Mouse (Mus musculus): ENCODE results near the gene Zmat1.
A peak's percentile ranks its signal among the peaks of the same experiment; 100 is the strongest.
"Not testable (repeated sequence)": the region's sequence is repeated elsewhere in the genome, so short reads cannot be mapped to it uniquely, and the experiment has no call there.

The Zmat1 gene

DNA sequence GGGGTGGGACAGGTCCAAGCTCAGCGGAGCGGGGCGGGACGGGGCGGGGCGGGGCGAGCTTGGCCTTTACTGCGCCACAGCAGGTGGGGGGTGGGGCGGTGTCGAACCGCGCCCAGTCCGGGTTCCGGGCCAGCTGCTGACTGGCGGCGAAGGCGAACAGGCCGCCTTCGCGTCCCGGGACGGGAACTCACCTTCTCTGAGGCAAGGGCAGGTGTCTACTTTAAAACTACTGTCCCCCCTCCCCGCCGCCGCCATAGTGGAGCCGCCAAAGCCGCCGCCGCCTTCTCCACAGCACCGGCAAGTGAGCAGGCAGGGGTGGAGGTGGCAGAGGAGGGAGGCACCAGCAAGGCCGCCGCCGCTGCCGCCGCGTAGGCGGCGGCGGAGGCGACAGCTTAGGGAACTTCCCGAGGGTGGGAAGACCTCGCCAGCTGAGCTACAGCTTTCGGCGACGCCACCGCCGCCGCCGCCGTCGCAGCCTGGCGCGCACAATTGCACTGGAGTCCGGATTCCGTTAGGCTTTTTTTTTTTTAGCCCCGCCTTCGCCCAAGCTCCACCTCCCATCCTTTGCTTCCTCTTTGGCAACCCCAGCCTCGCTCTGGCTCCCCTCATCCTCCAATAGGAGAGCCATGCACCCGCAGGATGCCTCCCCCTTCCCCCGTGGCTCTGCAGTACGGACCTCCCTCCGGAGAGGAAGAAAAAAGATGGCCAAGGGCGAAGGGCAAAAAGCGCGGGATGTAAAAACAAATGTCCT is at the start of gene Zmat1:
TSS of gene Zmat1 (minus strand) at position 490 of the 751 bp plus-strand sequence.
- peak; percentile 81 to 94 for DNase-seq

DNA sequence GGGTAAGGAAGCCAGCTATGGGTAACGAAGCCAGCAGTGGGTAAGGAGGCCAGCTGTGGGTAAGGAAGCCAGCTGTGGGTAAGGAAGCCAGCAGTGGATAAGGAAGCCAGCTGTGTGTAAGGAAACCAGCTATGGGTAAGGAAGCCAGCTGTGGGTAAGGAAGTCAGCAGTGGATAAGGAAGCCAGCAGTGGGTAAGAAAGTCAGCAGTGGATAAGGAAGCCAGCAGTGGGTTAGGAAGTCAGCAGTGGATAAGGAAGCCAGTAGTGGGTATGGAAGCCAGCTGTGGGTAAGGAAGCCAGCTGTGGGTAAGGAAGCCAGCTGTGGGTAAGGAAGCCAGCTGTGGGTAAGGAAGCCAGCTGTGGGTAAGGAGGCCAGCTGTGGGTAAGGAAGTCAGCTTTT is 44.9 kb upstream of the Zmat1 start:
- not testable (repeated sequence) for DNase-seq

DNA sequence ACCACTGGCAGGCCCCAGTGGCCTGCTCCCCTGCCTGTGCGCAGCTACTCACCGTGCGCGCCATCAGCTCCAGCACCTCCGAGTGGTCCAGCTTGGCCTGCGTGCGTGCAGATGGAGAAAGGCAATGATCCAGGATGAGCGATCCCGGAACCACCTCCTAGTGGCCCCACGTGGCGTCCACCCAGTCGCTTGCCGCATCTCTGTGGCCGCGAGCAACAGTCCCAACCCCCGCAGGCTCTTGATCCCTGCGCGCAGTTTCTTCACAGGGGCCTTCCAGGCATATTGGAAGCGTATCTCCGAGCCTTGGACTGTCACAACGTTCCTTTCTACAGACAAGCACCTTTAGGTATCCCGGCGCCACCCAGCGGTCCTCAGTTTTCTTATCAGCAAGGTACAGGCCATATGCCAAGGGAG is 27.0 kb upstream of the Zmat1 start:
- DNase-seq, result peak; percentile 71 to 77

DNA sequence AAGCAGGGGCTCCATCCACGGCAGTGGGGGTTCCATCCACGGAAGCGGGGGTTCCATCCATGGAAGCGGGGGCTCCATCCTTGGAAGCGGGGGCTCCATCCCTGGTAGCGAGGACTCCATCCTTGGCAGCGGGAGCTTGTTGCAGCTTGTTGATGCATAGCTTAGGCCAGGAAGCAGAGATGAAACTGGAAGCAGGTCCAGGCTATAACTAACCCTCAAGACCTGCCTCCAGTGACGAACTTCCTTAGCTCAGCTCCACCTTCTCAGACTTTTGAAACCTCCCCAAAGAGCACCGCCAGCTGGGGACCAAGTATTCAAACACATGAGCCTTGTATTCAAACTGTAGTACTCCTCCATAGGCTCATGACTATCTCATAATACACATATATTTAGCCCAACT is 16.1 kb upstream of the Zmat1 start:
- no peak for DNase-seq

DNA sequence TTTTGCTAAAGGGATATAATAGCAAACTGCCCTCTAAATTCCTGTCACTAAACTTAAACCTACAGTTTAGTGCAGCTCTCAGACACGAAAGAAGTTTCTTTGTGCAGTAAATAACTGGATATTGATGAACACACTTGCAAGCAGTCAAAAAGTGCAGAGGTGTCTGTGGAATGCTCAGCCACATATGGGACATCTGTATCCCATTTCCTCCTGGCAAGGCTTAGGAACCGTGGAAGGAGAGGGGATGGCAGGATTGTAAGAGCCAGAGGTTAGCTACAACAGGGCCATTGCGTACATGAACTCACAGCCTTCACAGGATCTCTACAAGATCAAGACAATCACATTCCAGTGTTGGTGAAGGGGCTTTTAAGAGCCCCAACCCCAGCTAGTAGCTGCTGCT is 2.4 kb upstream of the Zmat1 start:
- no peak for DNase-seq

DNA sequence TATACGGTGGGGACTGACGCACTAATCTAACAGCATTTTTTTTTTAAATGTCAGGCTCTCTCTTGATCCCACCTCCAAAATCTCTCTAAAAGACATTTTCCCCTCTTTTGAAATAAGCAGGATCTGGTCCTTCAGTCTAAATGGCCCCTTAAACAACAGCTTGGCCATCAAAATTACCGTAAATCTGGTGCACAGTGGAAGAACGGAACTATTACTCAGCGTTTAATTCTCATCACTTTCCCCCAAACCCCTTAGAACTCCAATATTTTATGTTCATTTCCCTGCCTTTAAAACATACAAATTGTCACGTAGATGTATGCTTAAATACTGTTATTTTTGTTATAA is 434 bp upstream of the Zmat1 start:
- no peak for DNase-seq

DNA sequence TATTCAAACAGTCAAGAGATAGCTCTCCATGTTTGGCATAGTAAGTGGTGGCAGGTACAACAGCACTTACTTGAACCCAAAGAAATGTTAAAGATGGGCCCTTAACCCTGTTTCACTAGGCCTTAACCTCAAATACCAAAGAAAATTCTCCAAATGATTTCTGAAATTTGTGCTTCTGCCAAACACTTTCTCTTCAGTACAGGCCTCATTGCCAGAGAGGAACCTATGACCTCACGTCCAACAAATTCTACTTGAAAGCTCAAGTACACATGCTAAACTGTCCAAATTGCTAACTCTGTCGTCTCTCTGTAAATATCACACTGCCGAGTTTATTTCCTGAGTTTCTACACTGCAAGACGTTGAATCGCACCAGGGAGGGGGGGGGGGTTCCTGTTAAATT is 988 bp downstream of the Zmat1 start:
- DNase-seq, result no peak

DNA sequence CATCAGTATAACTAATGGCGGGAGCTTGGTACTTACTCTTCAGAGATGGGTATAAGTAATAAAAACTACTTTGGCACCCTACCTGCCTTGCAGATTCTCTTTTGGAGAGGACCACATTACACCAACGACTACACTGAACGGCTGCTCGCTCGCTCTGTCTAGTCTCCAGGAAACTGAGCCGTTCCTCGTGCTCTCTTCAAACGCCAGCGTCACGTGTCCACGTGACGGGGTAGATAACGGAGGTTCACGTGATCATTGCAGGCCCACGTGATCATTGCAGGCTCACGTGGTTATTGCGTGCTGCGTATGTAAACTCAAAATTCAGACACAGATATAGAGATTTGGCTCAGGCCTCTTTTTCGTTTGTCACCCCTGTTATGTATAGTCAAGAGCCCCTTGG is 44.5 kb downstream of the Zmat1 start, which contains the start of gene Nxf2:
TSS of gene Nxf2 (minus strand) at position 209 of the 400 bp plus-strand sequence.
- DNase-seq, result no peak

DNA sequence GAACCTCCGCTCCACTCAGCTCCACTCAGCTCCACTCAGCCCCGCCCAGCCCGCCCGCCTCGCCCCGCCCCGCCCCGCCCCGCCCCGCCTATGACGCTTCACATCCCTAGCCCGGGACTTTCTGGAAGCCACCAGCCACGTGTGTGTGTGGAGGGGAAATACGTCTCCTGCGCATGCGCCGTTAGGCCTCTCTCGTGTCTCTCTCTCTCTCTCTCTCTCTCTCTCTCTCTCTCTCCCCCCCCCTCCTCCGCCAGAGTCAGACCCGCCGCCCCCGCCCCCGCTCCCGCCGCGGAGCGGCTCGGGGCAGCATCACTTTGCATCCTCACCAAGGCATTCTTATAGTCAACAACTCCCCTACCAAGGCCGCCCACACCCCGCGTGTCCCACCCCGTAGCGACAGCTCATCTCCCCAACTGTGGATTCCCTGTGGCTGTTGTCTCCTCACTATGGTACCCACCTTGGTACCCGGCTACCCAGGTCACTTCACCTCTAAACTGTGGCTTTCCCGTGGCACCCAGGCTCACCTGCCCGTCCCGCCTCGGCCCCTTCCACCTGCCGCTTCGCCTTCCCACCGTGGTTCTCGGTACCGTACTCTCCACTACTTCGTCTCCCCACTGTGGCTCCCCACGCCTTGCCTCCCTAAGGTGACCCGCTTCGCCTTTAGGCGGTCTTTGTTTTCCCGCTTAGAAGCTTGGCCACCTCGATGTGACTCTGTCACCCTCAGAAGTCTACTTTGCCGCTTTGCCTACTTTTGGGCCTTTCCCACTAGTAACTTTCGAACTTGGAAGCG is 45.5 kb downstream of the Zmat1 start:
- DNase-seq, result peak; percentile 58 to 65

DNA sequence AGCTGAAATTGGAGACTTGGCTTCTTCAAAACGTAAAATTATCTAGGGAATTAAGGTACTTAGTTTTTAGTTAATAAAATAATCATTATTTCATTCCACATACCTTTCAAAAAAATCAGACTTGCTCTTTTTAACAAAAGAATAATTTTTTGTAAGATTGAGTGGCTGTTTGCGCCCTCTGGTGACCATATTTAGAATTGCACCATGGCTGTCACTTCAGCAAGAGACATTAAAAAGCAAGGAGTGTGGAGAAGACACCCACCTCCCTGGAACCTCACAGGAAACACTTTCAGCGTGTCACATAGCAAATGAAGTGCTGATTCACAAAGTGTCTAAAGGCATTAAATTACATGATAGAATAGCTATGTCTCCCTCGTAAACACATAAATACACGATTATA is 78.6 kb downstream of the Zmat1 start:
- peak; percentile 35 to 44 for DNase-seq

DNA sequence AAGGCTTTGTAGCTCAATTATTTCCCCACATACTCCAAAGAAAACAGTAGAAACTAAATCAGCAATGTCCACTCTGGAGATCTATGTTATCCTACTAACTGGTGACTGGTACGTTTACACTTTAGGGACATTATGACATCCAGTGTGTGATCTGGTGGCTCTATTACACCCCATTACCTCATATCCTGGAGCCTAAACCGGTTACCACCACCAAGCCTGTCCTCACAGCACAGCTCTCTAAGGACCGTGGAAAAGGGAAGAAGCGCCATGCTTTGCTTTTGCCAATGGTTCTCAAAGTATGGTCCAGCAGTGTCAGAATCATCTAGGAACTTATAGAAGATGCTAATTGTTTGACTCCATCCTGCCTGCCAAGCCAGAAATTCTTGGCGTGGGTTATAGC is 79.1 kb downstream of the Zmat1 start:
- DNase-seq, result no peak

DNA sequence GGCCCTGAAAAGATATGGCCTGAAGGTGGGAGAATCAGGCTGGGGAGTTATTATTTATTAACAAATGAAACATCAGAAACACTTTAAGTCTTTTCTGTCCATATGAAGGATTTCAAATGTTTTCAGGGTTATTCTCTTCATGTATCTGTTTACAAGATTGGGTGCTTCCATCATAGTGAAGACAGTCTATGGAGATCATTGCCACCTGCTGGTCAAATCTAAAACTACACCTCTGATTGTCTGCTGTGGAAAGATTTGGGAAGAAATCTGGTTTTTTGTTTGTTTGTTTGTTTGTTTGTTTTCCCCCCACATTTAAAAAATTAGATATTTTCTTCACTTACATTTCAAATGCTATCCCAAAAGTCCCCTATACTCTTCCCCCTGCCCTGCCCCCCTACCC is 84.0 kb downstream of the Zmat1 start:
- peak; percentile 28 to 58 for DNase-seq

DNA sequence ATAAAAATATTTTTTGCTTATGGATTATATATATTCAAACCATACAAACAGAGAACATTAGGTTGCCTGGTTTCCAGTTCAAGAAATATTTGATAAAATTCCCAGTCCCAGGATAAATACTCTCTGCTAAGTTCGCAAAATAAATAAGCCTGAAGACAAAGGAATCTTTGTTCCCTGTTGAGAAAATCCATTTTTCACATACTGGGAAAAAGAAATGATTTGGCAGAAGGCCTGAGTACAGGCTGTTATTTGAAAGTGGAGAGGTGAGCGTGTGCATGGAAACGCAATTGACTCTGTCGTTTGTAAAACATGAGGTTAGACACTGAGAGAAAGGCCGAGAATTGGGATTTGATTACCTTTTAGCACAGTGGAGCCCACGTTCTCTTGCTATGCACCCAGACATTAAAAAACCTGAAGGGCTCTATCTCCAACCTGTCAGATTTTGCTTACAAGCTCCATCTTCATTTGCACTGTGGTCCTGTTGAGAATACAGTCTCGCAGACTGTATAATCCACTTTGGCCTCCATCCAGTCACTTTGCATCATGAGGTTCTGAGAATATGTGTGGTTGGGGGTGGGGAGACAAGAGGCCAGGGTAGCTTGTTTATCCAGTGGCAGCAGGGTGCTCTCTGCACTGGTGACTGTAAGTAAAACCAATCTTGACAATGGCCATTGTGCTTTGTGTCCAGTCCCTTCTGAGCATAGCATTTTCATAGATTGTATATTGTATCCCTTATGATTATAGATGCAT is 85.2 kb downstream of the Zmat1 start:
- DNase-seq, result no peak
